Mouse (Mus musculus): ENCODE results near the gene Mrpl24.

- TF ChIP-seq CTCF (IDR thresholded peaks at IDR 0.05; ENCODE audit: low read depth, low read length) (peak; percentile 78), EP300 (IDR thresholded peaks at IDR 0.05; ENCODE audit: insufficient read depth, low read depth, low read length) (peak; percentile 31; the same call in 1 of the 2 replicates), POLR2A (IDR thresholded peaks at IDR 0.05; ENCODE audit: insufficient read depth, low read length) (peak; percentile 60)
Observed at GRCm38 (mm10) chr3:87930078-87930795, 10.9 kb downstream of the Mrpl24 start, which contains the start of the genes Isg20l2 and Rrnad1.

Measured in ES-Bruce4 (cell line).